8 mouse cellular contexts compared by ENCODE assay signal in genomic region chr2:168009936-168010668, GRCm38 (mm10). TPM values are rescaled to one million over a fixed set of nuclear protein-coding genes. Genes with fewer than 3 reads are reported as not detected.
DNase-seq lines count a peak whose midpoint lies in the region; ATAC-seq and TF ChIP-seq lines count a peak whose summit lies in the region.

TSS of gene Ripor3 (minus strand) at chr2:168010618.

- ATAC-seq in granulocyte monocyte progenitor cell, adult 5-6 weeks (replicated peaks; ENCODE audit: poor library complexity, severe bottlenecking) = peak; percentile 61
- peak; percentile 50; the same call in 1 of the 2 replicates for ATAC-seq in kidney, embryonic 15.5 days (replicated peaks; ENCODE audit: low FRiP score)

- 0 out of 4 replicates have a peak, but pooled peaks cover 0 to 2% of the 10 kb centered on the region in 2 experiments for H3K4me1 ChIP-seq in MEL (ENCODE audit: control insufficient read depth in 1 of 2, insufficient read depth in 2 of 2, low read length in 2 of 2)
- H3K4me1 ChIP-seq in kidney, embryonic 15.5 days = peaks cover 33% of the 10 kb centered on the region
- peaks cover 5% of the 10 kb centered on the region for H3K4me1 ChIP-seq in lung, adult 2 months (ENCODE audit: control insufficient read depth, insufficient read depth, low read length)
- peaks cover 5% of the 10 kb centered on the region for H3K4me1 ChIP-seq in olfactory bulb, adult 2 months (ENCODE audit: control insufficient read depth, insufficient read depth, low read length)

- no peaks in the 10 kb centered on the region; the same call in 1 of the 2 replicates for H3K79me2 ChIP-seq in MEL (ENCODE audit: control insufficient read depth, insufficient read depth, low read length, poor library complexity)

- no peak for TF ChIP-seq POLR2A in MEL (IDR thresholded peaks at IDR 0.05; ENCODE audit: control insufficient read depth in 1 of 2, insufficient read depth in 1 of 2, low read depth in 1 of 2, low read length in 2 of 2, poor library complexity in 1 of 2)
- TF ChIP-seq POLR2A in lung, adult 2 months (IDR thresholded peaks at IDR 0.05; ENCODE audit: borderline replicate concordance, extremely low read depth, low read depth, low read length) = no peak
- no peak for TF ChIP-seq POLR2A in olfactory bulb, adult 2 months (IDR thresholded peaks at IDR 0.05; ENCODE audit: insufficient read depth, low read depth, low read length)

- no peak within 1 kb of the TSS for H3K27ac ChIP-seq in MEL (ENCODE audit: control insufficient read depth, low read depth, low read length)
- H3K27ac ChIP-seq in kidney, embryonic 15.5 days = 0 out of 2 replicates have a peak within 1 kb of the TSS, but pooled peaks have one; percentile 41
- no peak within 1 kb of the TSS for H3K27ac ChIP-seq in olfactory bulb, adult 2 months (ENCODE audit: insufficient read depth, low read depth, low read length)

- peak; percentile 75 to 98 (median 86) for TF ChIP-seq CTCF in MEL (IDR thresholded peaks at IDR 0.05 in 2 of 3, conservative IDR thresholded peaks at IDR 0.05 in 1 of 3; ENCODE audit: control insufficient read depth in 1 of 3, insufficient read depth in 1 of 3, low read depth in 2 of 3, low read length in 3 of 3, poor library complexity in 1 of 3, severe bottlenecking in 1 of 3)
- TF ChIP-seq CTCF in lung, adult 2 months (IDR thresholded peaks at IDR 0.05; ENCODE audit: insufficient read depth, low read length) = peak; percentile 54
- peak; percentile 66; the same call in 1 of the 2 replicates for TF ChIP-seq CTCF in olfactory bulb, adult 2 months (IDR thresholded peaks at IDR 0.05; ENCODE audit: insufficient read depth, low read depth, low read length)

- H3K9ac ChIP-seq in MEL (ENCODE audit: control insufficient read depth, low read depth, low read length, poor library complexity, severe bottlenecking) = no peak within 1 kb of the TSS
- H3K9ac ChIP-seq in kidney, embryonic 15.5 days = no peak within 1 kb of the TSS

- H3K4me3 ChIP-seq in MEL (ENCODE audit: control insufficient read depth in 1 of 2, insufficient read depth in 1 of 2, low read depth in 2 of 2, low read length in 2 of 2) = no peak within 1 kb of the TSS
- H3K4me3 ChIP-seq in kidney, embryonic 15.5 days (replicated peaks) = no peak within 1 kb of the TSS
- no peak within 1 kb of the TSS for H3K4me3 ChIP-seq in lung, adult 2 months (replicated peaks; ENCODE audit: extremely low read depth, low read depth, low read length)
- no peak within 1 kb of the TSS for H3K4me3 ChIP-seq in olfactory bulb, adult 2 months (ENCODE audit: insufficient read depth, low read depth, low read length)

- TF ChIP-seq RAD21 in MEL (IDR thresholded peaks at IDR 0.05; ENCODE audit: low read depth, low read length) = peak; percentile 58

- WGBS in kidney, embryonic 15.5 days = 35% methylated on average over 9 of the region's 9 CpGs
- 38% methylated on average over 9 of the region's 9 CpGs for WGBS in lung, adult 2 months
- WGBS in olfactory bulb, adult 2 months = 40% methylated on average over 9 of the region's 9 CpGs

- no peak within 1 kb of the TSS for H3K4me2 ChIP-seq in kidney, embryonic 15.5 days

- no peaks in the 10 kb centered on the region for H3K9me3 ChIP-seq in MEL (replicated peaks; ENCODE audit: insufficient read depth, low read length)
- H3K9me3 ChIP-seq in kidney, embryonic 15.5 days (replicated peaks) = no peaks in the 10 kb centered on the region

- H3K36me3 ChIP-seq in MEL (ENCODE audit: control insufficient read depth in 1 of 2, insufficient read depth in 2 of 2, low read length in 2 of 2) = no peaks in the 10 kb centered on the region
- H3K36me3 ChIP-seq in kidney, embryonic 15.5 days = no peaks in the 10 kb centered on the region

- DNase-seq in 3134 (ENCODE audit: extremely low read depth, insufficient read length, low spot score) (peak; percentile 77), MEL (ENCODE audit: low read depth, low spot score) (peak; percentile 81)
- DNase-seq in cerebellum, adult 9-10 months = peak; percentile 30
- DNase-seq in lung, adult 2 months = peak; percentile 67
- DNase-seq in thymus, postnatal 4 days = peak; percentile 89

- TF ChIP-seq EP300 in MEL (IDR thresholded peaks at IDR 0.05; ENCODE audit: low read depth in 1 of 2, low read length in 2 of 2) = no peak

- no peaks in the 10 kb centered on the region for H3K27me3 ChIP-seq in MEL (ENCODE audit: control insufficient read depth in 1 of 2, insufficient read depth in 2 of 2, low read length in 2 of 2)
- H3K27me3 ChIP-seq in kidney, embryonic 15.5 days = no peaks in the 10 kb centered on the region

TF ChIP-seq in MEL, 35 proteins besides CTCF, POLR2A, EP300 and RAD21:
- TF ChIP-seq MXI1 (IDR thresholded peaks at IDR 0.05; ENCODE audit: low read depth, low read length) (no peak), NELFE (IDR thresholded peaks at IDR 0.05; ENCODE audit: low read depth, low read length) (no peak), MAX (IDR thresholded peaks at IDR 0.05; ENCODE audit: low read length) (no peak), ZMIZ1 (IDR thresholded peaks at IDR 0.05; ENCODE audit: low read depth, low read length) (no peak), GABPA (IDR thresholded peaks at IDR 0.05; ENCODE audit: low read depth, low read length) (no peak), GATA1 (IDR thresholded peaks at IDR 0.05; ENCODE audit: low read depth, low read length) (peak; percentile 45; the same call in 1 of the 2 replicates), RCOR1 (IDR thresholded peaks at IDR 0.05; ENCODE audit: low read depth, low read length) (no peak), TAL1 (IDR thresholded peaks at IDR 0.05; ENCODE audit: low read length) (no peak), HCFC1 (IDR thresholded peaks at IDR 0.05; ENCODE audit: low read depth, low read length) (no peak), MAFK (IDR thresholded peaks at IDR 0.05; ENCODE audit: borderline replicate concordance, low read depth, low read length) (no peak), ZNF384 (IDR thresholded peaks at IDR 0.05; ENCODE audit: low read depth, low read length) (no peak), SMC3 (IDR thresholded peaks at IDR 0.05; ENCODE audit: low read depth, low read length) (peak; percentile 64), CHD2 (IDR thresholded peaks at IDR 0.05; ENCODE audit: low read length) (no peak), BHLHE40 (IDR thresholded peaks at IDR 0.05; ENCODE audit: borderline replicate concordance, low read depth, low read length) (0 out of 2 replicates have a peak, but pooled peaks have one; percentile 7)

RNA-seq across cellular contexts. Expression of gene Ripor3, which starts in this region (rescaled TPM):
- not detected in 2 replicates for total RNA-seq in MEL (2012; rRNA removed)
- not detected for polyA plus RNA-seq in MEL (2012; ENCODE audit: insufficient read depth in 1 of 2, insufficient read length in 2 of 2, low read depth in 1 of 2, low replicate concordance in 2 of 2, missing spikeins in 1 of 2)
- total RNA-seq in granulocyte monocyte progenitor cell, adult 5-6 weeks (2014; fragmentation: Nextera tagmentation) = not detected in 2 replicates
- total RNA-seq in granulocyte monocyte progenitor cell, adult 5-6 weeks (2017) = not detected in 2 replicates
- 1.6 and 1.9 TPM in 2 replicates for polyA plus RNA-seq in kidney, embryonic 15.5 days (2015; fragmentation: Nextera tagmentation; extraction: Ambion mirVana)
- polyA plus RNA-seq in lung, adult 2 months (2012; rRNA removed) = 2.3 and 5.3 TPM in 2 replicates
- not detected in 2 replicates for polyA plus RNA-seq in olfactory bulb, adult 2 months (2012; ENCODE audit: insufficient read depth, insufficient read length, low replicate concordance, missing spikeins)

Comparison
In these comparisons a context has a peak if more than half of its experiments do, and no peak if none do; other contexts are left out.
1. Peak in DNase-seq in MEL; RNA of the gene not detected or under 1 TPM.
2. Peak in ATAC-seq in granulocyte monocyte progenitor cell, adult 5-6 weeks; RNA of the gene not detected or under 1 TPM.
3. DNase-seq: peak in every context shown above with its lines; median percentile 89 in thymus, postnatal 4 days; 81 in MEL; 77 in 3134; 67 in lung, adult 2 months; 30 in cerebellum, adult 9-10 months.